Mouse (Mus musculus) E14TG2a.4 (cell line): ENCODE results near the gene Gtf3c6.

Source experiments
- H3K27me3 ChIP-seq: 2 replicates; pipeline ENCODE4 v1.6.1; 2014; ENCODE audit warnings: low read length, control low read depth; ENCODE audit not compliant: insufficient read depth
- H3K36me3 ChIP-seq: 2 replicates; pipeline ENCODE4 v1.6.1; 2014; ENCODE audit warnings: low read length, control low read depth; ENCODE audit not compliant: insufficient read depth
- H3K4me1 ChIP-seq: replicated peaks from 2 replicates; pipeline ENCODE4 v1.6.1; 2014; ENCODE audit warnings: low read depth, low read length, control low read depth
- H3K4me3 ChIP-seq: replicated peaks from 2 replicates; pipeline ENCODE4 v1.5.1; 2014; ENCODE audit warnings: mild to moderate bottlenecking, low read length
- H3K9me3 ChIP-seq: 2 replicates; pipeline ENCODE4 v1.6.1; 2014; ENCODE audit warnings: low read length, control low read depth
- CTCF ChIP-seq: conservative IDR thresholded peaks from 2 replicates; pipeline ENCODE4 v1.5.1; 2014; ENCODE audit warnings: low read length
- NANOG ChIP-seq: IDR thresholded peaks from 2 replicates; pipeline ENCODE4 v1.6.1; 2014; ENCODE audit warnings: borderline replicate concordance, low read length, mixed read lengths
- POU5F1 ChIP-seq: IDR thresholded peaks from 2 replicates; pipeline ENCODE4 v1.6.1; 2014; ENCODE audit warnings: low read length, borderline replicate concordance

The Gtf3c6 gene

DNA sequence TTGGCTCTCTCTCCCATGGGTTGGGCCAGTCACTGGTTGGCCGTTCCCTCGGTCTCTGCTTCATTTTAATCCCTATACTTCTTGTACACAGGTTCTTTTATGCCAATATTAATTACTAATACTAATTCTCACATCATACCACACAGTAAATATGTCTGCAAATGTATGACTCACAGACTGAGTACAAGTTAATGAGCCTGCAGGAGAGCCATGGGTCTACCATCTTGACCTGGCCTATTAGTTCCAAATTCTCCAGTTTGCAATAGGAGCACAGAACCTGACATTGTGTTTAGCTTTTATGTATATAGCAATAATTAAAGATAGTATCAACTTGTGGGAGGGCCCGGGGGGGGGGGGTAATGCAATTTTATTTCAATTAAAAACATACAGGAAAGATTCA lies 27.1 kb upstream of the Gtf3c6 start:
- Histone ChIP-seq H3K4me3 (no peak overlapping the region), H3K36me3 (peaks cover 31% of the 10 kb centered on the region), H3K4me1 (peaks cover 26% of the 10 kb centered on the region), H3K9me3 (no peaks in the 10 kb centered on the region), H3K27me3 (no peaks in the 10 kb centered on the region)
- TF ChIP-seq CTCF (no peak), NANOG (no peak), POU5F1 (no peak)

DNA sequence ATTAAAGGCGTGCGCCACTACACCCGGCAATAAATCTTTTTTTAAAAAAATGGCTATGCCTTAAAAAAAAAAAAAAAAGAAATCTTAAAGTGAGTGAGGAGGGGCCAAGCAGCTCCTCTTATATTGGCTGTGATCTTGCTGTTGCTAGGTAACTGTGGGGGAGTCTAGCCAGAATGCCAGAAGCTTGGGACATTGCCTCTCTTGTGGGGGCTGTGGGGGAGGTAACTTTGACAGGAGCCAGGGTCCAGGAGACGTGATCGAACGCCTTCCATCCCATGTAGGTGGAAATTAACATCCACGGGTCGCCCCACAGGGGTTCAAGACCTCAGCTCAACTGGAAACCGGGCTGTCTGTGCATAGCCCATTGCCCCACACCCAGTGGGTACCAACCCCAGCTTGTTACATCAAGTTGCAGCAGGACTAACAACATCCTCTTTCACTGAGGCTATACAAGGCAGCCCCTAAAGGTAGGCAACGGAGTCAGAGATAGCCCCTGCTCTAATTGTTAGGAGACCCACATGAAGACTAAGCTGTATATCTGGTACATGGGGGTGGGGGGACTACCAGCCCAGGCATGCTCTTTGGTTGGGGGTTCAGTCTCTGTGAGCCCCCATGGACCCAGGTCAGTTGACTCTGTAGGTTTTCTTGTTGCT lies 26.4 kb upstream of the Gtf3c6 start:
- TF ChIP-seq CTCF: no peak
- no peak for TF ChIP-seq NANOG
- no peak for TF ChIP-seq POU5F1
- no peak overlapping the region for H3K4me3 ChIP-seq
- H3K9me3 ChIP-seq: no peaks in the 10 kb centered on the region
- peaks cover 26% of the 10 kb centered on the region for H3K4me1 ChIP-seq
- peaks cover 24% of the 10 kb centered on the region for H3K36me3 ChIP-seq
- no peaks in the 10 kb centered on the region for H3K27me3 ChIP-seq

DNA sequence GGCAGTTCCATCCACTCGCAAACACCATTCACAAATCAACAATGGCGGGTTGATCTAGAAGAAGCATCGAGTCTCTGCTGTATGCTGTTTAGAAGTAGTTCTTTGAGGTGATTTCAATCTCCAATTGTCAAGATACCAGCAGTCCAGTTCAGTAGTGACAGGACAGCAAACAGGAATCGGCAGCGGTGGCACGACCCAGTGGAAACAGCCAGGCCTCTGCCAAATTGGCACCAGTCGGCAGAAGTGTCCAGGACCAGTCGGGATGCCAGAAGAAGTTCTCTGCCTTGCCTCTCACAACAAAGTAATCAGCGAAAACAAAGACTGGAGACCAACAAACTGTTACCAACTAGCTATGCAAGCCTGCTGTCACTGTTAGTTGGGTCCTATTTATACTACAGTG lies 25.7 kb upstream of the Gtf3c6 start:
- TF ChIP-seq CTCF (no peak), NANOG (no peak), POU5F1 (no peak)
- H3K36me3 ChIP-seq: peaks cover 23% of the 10 kb centered on the region
- H3K9me3 ChIP-seq: no peaks in the 10 kb centered on the region
- no peak overlapping the region for H3K4me3 ChIP-seq
- no peaks in the 10 kb centered on the region for H3K27me3 ChIP-seq
- H3K4me1 ChIP-seq: peaks cover 26% of the 10 kb centered on the region

DNA sequence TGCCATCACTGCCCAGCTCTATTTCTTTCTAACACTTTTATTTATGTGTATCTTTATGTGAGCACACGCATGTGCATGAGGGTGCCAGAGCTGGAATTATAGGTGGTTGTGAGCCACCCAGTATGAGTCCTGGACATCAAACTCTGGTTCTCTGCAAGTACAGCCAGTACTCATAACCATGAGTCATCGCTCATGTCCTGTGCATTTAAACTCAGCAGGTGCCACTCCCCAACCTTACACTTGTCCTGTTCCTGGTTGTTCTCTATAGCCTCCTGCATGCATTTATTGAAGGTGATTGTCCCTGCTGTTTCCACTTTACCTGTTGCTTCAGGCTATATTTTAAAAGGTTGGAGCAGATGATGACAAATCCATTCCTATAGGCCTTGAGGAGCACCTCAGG lies 23.7 kb upstream of the Gtf3c6 start:
- H3K27me3 ChIP-seq: no peaks in the 10 kb centered on the region
- H3K9me3 ChIP-seq: no peaks in the 10 kb centered on the region
- peaks cover 12% of the 10 kb centered on the region for H3K36me3 ChIP-seq
- TF ChIP-seq POU5F1: no peak
- no peak for TF ChIP-seq CTCF
- no peak for TF ChIP-seq NANOG
- H3K4me3 ChIP-seq: no peak overlapping the region
- H3K4me1 ChIP-seq: peaks cover 26% of the 10 kb centered on the region

DNA sequence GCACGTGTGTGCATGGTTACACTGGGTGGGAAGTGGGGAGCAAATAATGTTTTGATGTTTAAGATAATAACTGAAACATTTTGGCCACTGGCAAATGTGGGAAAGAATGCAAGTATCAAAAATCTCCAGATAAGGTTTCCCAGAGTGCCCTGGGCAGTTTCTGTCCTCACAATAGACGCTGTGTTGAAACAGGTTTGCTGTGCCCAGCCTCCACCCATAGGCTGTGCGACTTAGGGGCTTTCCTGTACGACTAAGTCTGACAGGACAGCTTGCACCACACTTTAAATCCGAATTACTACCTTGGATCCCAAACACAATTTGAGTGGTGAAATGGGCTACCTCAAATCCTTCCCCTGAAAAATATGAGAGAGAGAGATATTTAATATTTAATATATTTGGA lies 20.4 kb upstream of the Gtf3c6 start:
- 0 out of 2 replicates have a peak, but pooled peaks cover 7% of the 10 kb centered on the region for H3K4me1 ChIP-seq
- H3K9me3 ChIP-seq: no peaks in the 10 kb centered on the region
- TF ChIP-seq NANOG (no peak), POU5F1 (no peak), CTCF (no peak)
- no peaks in the 10 kb centered on the region for H3K36me3 ChIP-seq
- no peak overlapping the region for H3K4me3 ChIP-seq
- no peaks in the 10 kb centered on the region for H3K27me3 ChIP-seq

DNA sequence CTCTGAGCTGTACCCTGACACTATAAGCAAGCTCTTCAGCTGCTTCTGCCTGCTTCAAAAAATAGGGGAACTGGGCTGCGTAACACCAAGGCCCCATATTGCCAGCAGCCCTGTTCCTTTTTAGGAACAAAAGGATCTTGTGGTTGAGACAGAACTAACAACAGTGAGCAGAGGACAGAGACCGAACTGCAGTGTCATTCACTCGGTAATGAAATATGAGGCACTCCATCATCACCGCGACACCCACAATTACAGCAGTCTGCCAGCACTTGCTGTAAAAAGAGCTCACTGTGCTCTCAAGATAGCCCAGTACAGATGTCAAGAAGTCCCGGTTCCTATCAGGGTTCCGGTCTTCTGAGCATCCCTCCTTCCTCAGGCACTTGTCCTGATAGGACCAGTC lies 18.1 kb upstream of the Gtf3c6 start:
- H3K4me1 ChIP-seq: no peaks in the 10 kb centered on the region
- TF ChIP-seq CTCF: no peak
- TF ChIP-seq NANOG: no peak
- TF ChIP-seq POU5F1: no peak
- no peaks in the 10 kb centered on the region for H3K9me3 ChIP-seq
- H3K27me3 ChIP-seq: no peaks in the 10 kb centered on the region
- H3K36me3 ChIP-seq: no peaks in the 10 kb centered on the region
- H3K4me3 ChIP-seq: no peak overlapping the region

DNA sequence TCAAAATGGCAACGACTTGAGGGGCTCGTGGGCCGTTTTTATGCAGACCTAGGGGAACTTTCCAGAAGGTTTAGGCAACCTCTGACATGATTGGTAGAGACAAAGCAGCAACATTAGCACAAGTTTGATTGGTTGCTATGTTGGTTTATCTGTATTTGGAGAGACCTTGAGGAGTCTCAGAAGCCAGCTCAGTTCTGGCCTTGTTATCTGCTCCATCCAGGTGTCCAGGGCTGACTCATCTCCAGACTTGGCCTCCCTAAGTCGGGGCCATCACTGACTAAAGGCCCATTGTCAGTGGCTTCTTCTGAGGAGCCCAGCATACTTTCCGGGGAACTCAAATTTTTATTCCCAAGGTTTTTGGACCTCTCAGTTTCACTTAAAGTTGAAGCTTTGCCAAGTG lies 16.0 kb upstream of the Gtf3c6 start:
- TF ChIP-seq CTCF (no peak), POU5F1 (no peak), NANOG (no peak)
- Histone ChIP-seq H3K4me3 (no peak overlapping the region), H3K36me3 (no peaks in the 10 kb centered on the region), H3K9me3 (no peaks in the 10 kb centered on the region), H3K4me1 (no peaks in the 10 kb centered on the region), H3K27me3 (no peaks in the 10 kb centered on the region)

DNA sequence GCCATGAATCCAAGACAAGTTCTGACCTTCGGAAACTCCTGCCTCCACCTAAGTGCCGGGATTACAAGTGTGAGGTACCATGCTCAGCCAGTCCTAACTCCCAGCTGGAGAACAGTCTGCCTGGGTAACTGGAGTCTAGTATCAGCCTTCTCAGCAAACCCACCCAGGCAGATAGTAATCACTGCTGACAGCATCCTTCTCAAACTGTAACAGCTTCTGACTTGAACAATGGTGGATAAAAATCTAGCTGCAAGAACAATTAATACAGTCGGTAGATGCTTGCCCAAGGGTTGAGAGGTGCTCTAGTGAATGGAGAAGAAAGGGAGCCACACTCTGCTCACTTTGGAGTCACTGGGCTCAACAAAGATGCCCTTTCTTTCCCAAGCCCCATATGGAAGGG lies 13.3 kb upstream of the Gtf3c6 start:
- Histone ChIP-seq H3K27me3 (no peaks in the 10 kb centered on the region), H3K4me3 (no peak overlapping the region), H3K36me3 (no peaks in the 10 kb centered on the region), H3K9me3 (no peaks in the 10 kb centered on the region), H3K4me1 (peaks cover 11% of the 10 kb centered on the region)
- TF ChIP-seq POU5F1 (no peak), NANOG (no peak), CTCF (no peak)

DNA sequence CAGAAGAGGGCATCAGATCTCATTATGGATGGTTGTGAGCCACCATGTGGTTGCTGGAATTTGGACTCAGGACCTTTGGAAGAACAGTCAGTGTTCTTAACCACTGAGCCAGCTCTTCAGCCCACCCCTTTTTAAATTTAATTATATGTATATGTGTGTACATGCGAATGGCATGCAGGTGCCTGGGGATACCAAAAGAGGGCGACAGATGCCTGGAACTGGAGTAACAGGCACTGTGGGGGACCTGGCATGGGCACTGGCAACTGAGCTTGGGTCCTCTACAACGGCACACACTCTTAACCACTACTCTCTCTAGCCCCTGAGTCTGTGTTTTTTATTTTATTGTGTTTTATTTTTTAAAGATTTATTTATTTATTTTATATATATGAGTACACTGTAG lies 7.0 kb upstream of the Gtf3c6 start:
- TF ChIP-seq NANOG: no peak
- TF ChIP-seq CTCF: peak; percentile 41
- no peak for TF ChIP-seq POU5F1
- no peak overlapping the region for H3K4me3 ChIP-seq
- H3K36me3 ChIP-seq: no peaks in the 10 kb centered on the region
- H3K9me3 ChIP-seq: no peaks in the 10 kb centered on the region
- peaks cover 27% of the 10 kb centered on the region for H3K4me1 ChIP-seq
- no peaks in the 10 kb centered on the region for H3K27me3 ChIP-seq
